Mouse (Mus musculus): ENCODE measurements around the gene Wipf2.
"Not testable (repeated sequence)": the region's sequence is repeated elsewhere in the genome, so short reads cannot be mapped to it uniquely, and the experiment has no call there.

Gene Wipf2

DNA sequence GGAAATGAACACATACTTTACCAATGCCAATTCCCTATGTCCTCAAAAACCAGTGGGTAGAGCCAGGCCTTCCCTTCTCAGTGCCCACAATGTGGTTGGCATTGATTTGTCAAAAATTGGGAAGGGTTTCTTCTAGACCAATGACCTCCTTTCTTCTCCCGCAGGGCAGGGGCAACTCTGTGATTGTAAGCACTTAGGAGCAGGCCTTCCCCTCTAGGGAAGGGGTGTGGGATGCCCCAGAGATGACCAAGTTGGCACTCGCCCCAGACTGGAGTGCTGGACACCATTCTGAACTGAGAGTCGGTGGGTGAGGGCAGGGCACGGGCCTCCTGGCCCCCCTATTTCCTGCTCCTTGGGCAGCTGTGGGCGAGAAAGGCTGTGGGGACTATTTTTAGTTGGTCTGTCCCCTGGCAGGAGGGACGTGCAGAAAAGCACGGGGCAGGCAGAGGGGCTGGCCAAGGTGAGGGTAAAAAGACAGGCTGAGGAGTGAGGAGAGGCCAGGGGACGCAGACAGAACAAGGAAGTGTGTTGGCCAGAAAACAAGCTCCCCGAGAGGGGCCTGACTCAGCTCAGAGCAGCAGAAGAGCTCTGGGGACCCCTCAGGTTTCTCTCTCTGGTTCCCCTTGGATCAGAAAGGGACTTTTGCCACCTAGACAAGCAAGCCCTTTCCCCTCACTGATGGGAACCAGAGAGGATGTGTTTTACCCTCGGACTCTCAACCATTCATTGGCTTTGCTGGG is 67.5 kb downstream of the Wipf2 start:
- DNase-seq (ENCODE audit: low read depth, low spot score), result no peak

DNA sequence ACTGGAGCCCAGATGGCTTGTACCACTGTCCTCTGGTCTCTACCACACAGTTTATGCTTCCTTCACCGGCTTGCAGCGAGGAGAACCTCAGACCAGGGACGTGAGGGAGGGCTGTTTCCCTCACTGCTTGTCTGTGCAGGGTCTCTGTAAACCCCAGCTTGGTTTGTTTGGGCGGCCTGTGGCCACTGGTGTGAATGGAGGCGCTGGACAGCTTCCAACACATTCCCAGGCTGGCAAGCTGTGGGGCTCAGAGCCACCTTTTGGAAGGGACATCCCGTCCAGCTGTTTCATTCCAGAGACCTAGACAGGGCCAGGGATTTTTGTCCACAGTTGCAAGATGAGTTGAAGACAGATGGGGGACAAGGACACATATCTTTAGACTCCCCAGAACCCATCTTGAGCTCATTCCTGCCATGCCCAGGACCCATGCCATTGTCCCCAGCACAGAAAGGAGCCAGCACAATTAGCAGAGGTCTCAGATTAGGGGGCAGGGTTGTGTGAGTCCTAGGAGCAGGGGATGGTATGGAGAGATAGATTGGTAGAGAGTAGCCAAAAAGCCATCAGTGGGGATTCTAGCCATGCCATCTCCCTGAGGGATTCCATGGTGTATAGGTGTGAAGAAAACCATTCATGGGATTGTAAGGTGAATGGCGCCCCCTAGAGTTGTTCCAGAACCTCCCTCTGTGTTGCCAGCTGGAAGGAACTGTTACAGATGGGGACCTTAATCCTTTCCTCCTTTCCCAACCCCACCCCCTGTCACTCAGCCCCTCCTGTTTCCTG is 68.3 kb downstream of the Wipf2 start:
- no peak for DNase-seq (ENCODE audit: low read depth, low spot score)

DNA sequence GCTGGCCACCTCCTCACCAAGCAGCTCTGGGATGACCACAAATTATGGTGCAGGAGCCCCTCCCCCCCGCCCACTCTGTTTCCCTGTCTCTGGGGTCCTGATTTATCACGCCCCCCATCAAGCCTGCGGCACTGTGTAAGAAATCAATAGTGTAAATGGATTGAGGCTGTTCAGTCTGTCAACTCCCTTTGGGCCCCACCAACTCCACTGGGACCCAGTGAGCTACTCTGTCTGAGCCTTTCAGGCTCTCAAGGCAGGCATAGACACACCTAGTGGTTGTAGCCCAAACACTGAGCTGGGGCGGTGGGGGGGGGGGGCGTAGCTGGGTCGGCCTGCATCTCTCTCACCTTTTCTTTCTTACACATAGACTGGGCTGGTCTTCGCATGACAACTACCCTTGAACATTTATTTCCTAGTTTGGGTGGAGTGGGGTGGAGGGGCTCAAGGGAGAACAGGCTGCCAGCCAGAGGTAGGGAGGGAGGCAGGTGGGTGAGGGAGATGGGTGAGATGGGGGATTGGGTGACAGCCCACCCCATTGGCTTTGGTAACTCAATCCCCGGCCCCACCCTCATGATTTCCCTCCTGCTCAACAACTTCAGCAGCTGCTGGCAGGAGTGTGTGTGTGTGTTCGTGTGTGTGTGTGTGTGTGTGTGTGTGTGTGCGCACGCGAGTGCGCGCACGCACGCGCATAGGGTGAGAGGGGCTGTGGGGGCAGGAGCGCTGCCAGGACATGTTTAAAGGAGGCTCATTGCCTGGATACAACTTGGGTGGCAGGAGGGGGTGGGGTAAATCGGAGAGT is 69.1 kb downstream of the Wipf2 start:
- DNase-seq (ENCODE audit: low read depth, low spot score), result no peak

DNA sequence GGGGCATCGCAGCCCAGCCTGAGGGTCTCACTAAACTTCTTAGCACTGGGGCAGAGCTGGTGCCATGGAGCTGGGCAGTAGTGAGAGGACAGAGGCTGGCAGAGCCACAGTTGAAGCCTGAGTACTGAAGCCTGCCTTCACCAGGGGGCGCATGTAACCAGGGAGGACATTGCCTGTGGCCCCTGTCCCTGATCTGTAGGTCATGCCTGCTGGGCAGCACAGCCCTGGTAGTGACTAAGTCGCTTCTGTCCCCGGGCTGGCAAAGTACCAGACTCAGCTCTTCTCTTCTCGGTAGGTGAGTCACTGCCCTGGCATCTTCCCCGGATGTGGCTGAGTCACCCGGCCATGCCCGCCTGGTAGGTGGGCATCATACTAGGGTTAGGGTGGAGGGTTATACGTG is 69.7 kb downstream of the Wipf2 start:
- no peak for DNase-seq (ENCODE audit: low read depth, low spot score)

DNA sequence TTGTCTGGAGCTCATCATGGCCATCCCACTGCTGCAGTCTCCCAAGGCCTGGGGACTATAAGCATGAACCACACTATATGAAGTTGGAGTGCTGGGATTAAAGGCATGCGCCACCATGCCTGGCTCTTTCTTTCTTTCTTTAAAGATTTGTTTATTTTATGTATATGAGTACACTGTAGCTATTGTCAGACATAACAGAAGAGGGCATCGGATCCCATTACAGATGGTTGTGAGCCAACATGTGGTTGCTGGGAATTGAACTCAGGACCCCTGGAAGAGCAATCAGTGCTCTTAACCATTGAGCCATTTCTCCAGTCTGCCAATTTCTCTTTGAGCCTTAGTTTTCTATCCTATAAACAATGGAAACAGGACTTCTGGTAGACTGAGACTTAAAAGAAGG is 70.4 kb downstream of the Wipf2 start:
- DNase-seq (ENCODE audit: low read depth, low spot score), result not testable (repeated sequence)

DNA sequence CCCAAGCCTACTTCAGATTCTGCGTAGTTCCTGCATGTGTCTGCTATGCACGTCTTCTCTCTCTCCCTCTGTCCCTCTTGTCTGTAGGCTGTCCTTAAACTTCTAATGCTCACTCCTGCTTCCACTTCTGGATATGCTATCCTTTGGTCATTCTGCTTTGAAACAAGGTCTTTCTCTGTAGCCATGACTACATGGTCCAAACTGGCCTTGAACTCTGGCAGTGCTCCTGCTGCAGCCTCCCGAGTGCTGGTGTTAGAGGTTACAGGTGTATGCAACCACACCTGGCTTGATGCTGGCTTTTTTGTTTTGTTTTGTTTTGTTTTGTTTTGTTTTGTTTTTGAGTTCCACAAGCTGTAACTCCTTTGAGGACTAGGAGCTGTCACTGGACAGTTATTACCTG is 70.9 kb downstream of the Wipf2 start:
- no peak for DNase-seq (ENCODE audit: low read depth, low spot score)

DNA sequence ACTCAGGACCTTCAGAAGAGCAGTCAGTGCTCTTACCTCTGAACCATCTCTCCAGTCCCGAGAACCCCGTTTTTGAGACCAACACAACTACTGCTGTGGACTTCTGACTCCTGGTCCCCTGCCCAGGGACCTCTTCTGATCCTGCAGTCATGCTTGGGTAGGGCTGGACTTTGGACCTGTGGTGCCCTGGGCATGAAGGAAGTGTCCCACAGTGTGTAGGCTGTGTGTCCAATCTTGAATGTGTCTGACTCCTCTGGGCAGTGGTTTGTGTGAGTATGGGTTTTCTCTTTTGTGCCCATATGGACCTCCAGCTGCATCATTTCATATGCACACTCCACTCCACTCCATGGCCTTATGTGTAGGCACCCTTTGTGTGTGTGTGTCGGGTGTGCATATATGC is 71.7 kb downstream of the Wipf2 start:
- no peak for DNase-seq (ENCODE audit: low read depth, low spot score)

DNA sequence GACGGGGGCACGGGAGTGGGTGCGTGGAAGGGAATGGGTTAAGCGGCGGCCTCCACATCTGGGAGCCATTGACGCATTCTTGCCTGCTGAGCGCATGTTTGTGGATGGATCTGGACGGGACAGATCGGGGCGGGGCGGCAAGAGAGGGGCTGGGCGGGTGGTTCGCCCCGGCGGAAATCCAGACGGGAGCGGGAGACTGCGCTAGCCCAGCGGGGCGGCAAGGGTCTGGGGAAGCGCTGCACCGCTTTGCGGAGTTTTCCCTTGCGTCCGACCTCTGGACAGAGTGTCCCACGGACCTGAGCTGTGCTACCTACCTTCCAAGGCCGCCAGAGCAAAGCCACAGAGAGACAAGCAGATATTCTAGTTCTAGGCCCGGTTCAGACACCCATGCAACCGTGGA is 72.7 kb downstream of the Wipf2 start:
- no peak for DNase-seq (ENCODE audit: low read depth, low spot score)

DNA sequence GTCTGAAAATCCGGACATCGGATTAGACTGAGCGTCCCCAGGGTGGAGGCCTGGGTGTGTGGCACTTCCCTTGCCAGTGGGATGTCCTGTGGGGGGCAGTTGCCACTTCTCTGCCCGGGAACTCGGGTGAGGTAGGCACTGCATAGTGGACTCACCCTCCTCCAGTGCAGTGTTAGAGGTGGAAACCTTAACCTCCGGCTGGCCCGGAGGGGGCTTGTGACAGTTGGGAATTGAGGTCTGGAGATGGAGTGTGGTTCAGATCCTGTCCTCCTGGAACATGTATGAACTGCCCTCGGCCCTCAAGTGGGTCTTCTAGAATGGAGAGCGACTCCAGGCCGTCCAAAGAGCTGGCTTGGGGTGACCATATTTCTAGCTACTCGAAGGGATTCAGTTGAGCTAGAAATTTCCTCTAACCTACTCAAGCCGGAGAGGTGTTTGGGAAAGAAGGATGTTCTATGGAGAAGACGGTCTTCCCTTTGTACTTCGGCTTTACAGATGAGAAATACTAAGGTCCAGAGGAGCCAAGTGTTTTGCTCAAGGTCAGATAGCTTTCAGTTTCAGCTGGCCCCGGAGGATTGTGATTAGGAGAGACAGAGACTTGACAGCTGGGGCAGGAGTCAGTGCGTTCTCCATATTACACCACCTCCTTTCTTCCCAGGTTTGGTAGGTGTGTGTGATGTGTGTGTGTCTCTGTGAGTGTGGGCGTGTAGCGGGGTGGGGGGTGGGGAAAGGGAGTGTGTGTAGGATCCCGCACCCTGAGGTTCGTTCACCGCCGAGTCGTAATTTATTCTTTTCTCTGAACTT is 73.4 kb downstream of the Wipf2 start:
- DNase-seq (ENCODE audit: low read depth, low spot score), result no peak

DNA sequence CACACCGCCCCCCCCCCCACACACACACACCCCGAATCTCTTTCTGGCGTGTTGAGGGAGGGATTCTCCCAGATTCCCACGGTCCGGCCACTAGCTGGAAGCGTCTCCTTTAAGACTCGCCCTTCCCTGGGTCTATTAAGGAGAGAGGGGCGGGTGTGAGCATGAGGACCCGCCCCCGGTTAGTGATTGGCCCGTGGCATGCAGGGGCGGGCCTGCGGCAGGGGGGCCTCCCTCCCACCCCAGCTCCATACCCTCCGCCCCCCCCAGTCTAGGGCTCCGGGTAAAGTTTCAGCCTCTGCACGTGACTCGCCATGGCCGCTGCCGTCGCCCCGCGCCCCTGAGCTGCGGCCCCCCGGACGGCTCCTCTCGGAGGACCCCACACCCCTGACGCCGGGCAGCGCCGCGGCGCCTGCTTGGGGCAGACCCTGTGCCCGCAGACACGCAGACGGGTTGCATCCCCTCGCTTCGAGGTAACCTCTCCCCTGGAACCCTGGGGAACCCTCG is 74.0 kb downstream of the Wipf2 start:
- peak; percentile 74 for DNase-seq (ENCODE audit: low read depth, low spot score)

DNA sequence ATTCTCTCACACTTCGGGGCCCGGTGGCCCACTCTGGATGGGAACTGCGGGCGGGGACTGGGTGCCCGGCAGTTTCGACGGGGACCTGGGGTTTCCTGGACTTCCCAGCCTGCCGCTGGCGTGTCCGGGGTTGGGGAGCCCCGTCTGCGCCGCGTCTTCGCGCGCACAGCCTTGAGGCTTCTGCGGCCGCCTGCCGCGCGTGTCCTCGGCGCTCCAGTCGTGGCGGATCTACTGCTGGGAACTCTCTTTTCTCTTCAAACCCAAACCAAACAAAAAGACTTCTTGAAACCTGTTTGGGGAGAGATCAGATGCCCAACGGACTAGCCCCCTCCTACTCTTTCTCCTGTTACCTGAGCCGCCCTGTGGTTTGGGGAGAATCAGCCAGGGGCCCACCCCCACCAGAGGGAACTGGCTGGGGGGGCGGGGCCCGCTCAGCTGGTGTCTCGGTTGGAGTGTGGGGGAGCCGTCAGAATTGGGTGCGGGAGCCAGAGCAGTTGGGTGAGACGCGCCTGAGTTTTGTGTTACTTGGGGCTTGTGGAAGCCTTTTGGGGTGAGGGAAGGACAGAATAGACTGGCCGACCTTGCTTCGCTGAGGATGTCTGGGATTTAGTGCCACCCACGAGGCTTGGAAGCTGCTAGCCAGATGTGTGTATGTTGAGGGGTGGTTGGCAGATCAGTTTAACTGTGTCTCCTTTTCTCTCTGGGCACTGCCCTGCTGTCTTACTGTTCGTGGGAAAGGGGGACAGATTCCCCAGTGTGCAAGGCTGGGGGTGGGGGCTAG is 74.7 kb downstream of the Wipf2 start:
- no peak for DNase-seq (ENCODE audit: low read depth, low spot score)

DNA sequence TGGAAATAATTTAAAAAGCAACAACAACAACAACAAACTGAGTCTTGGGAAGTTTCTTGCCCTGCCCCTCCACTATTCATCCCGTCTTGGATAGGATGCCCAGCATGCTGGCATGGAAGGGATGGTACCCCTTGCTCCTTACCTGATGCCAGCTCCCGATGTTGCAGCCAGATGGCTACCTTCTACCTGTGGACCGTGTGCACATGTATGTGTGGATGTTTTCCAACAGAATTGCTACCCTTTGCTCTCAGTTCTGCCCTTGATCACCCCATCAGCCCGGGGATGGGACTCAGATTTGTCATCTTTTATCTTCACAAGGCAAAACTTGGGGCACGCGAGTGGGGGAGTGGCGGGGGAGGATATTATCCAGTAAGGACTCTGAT is 75.3 kb downstream of the Wipf2 start:
- DNase-seq (ENCODE audit: low read depth, low spot score), result no peak

DNA sequence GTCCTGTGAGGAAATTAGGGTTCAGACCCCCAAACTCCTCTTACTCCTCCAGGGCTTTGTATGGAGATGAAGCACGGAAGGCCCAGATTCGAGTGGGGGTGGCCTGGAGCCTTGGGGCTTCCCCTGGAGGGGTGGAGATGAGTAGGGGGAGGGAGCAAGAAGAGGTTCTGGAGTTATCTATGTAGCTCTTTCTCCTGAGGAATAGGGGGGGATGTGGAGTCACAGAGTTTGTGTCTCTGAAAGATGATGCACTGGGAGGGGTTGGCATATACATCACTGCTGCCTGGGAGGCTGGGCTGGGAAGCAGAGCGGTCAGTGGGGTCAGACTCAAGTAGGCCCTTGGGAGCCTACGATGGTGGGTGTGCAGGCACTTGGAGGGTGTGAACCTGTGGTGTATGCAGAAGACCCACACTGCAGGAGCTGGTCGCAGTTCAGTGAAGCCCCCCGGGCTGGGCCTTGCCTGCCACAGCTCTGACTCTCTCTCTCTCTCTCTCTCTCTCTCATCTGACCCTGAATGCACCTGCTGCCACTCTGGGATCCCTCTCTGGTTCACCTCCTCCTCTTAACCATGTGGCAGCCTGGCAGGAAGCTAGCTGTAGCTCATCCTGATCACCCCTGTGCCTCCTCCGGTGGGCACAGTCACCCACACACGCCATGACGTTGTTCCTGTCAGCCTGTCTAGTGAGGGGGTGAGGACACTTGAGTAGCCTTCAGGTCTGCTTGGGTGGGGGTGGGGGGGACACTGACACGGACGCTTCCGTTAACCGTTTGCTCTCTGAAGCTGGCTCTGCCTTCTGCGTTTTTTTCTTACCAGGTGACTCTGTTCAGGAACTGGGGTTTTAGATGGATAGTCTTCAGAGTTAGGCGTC is 75.9 kb downstream of the Wipf2 start:
- no peak for DNase-seq (ENCODE audit: low read depth, low spot score)

DNA sequence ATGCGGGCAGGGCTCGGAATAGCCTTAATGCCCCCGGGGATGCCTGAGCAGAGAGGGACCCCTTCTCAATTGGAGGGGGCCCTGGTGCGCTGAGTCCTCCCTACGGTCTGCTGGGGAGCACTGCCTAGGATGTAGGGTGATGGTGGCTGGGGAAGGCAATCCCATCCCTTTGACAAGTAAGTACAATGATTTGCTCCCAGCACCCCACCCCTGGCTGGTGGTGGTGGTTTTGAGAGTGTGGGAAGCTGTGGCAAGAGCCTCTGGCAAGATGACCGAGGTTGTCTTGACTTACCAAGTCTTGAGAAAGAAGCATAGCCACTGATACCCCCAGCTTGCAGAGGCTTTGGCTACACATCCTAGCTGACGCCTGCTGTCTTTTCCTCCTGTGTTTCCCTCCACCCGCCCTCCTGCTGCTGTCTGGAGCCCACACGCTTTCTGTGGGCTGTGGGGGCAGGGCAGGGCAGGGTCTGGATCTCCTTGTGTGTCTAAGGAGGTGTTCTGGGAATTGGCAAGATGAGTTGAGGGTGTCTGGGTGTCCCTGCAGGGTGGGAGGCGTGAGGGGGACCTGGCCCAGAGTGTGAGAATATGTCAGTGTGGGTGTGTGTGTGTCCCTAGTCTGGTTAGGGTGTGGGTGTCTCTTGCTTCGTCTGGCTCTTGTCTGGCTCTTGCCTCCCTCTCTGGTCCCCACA is 76.7 kb downstream of the Wipf2 start:
- DNase-seq (ENCODE audit: low read depth, low spot score), result no peak

DNA sequence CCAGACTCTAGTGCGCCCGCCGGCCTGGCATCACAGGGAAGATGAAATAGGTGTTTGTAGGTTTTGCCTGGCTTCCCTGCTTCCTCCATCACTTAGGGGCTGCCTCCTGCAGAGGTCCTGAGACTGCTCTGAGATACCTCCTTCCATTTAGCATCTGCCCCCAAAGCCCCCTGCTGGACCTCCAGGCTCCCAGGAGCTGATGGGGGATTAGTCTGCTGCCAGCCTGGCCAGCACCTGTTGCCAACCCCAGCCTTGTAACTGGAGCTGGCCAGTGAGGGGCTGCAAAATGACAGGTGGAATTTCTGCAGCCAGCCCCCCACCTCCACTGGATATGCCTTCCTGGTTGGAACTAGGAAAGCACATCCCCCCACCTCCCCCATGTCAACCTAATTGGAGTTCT is 77.3 kb downstream of the Wipf2 start:
- DNase-seq (ENCODE audit: low read depth, low spot score), result no peak

DNA sequence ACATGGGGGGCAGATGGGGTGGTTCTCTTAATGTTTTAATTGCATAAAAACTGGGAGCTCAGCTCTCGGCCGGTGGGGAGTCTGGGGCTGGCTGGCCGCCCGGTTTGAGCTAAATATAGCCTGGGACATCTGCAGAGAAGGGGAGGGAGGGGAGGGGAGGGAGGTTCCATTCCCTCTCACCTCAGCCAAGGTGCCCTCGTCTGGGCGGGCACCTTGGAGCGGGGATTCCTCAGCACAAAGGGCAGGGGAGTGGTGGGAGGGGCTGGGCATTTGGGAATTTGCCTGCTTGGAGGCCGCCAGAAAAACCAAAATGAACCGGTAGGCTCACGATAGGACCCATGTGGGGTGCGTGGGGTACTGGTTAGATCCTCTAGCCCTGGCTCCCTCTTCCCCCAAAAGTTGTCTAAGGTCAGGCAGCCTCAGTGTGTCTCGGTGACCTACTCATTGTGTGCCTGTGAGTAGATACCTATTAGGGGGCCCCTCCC is 77.9 kb downstream of the Wipf2 start:
- DNase-seq (ENCODE audit: low read depth, low spot score), result no peak

DNA sequence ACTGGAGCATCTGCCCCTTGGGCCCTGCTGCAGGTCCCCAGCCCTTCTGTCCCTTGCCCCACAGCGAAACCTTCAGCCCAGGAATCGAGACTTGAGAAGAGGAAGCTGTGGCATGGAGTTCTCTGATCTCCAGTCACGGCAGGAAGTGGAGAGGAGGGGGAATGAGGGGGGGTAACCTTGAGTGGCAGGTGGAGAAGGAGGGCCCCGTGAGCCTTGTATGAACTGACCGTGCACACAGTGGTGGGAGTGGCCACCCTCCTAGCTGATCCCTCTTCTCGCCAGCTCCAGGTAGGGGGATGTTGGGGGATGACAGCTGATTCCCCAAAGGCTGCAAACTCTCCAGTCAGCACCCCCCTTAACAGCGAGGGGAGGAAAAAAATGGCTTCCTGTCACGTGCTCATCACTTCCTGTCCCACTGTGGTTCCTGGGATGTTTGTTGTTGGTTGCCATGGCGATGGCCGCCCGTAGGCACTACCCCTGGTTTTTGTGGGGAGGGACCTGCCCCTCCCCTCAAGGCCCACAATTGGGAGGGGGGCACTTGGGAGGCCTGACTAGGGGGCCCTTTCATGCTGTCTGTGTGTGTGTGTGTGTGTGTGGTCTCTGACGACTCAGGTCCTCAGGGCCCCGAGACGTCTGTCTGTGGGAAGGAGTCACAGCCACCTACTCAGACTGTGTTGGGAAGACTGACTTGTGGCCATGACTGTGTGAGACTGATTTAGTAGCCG is 78.5 kb downstream of the Wipf2 start:
- peak; percentile 63 for DNase-seq (ENCODE audit: low read depth, low spot score)

DNA sequence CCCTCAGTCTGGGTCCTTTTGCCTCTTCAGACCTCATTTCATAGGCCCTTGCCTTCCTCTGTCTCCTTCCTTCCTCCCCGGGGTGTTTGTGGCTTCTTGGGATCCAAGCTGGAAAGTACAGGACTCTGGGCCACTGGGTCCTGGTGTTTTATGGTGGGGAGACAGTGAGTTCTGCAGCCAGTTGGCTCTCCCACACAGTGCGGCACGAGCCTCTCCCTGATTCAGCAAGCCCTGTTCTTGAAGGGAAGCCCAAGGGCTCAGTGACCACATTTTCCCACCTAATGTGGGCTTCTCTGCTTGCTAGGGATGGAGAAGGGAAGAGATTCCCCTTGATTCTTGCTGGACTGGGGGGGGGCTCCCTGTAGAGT is 79.1 kb downstream of the Wipf2 start:
- DNase-seq (ENCODE audit: low read depth, low spot score), result no peak
